Mouse (Mus musculus): ENCODE data around the gene Calml3. TPM values are rescaled to one million over a fixed set of nuclear protein-coding genes. Genes with fewer than 3 reads are reported as not detected.

The Calml3 gene
- polyA plus RNA-seq, 1 experiment from 2014 or later = 0.96 TPM

DNA sequence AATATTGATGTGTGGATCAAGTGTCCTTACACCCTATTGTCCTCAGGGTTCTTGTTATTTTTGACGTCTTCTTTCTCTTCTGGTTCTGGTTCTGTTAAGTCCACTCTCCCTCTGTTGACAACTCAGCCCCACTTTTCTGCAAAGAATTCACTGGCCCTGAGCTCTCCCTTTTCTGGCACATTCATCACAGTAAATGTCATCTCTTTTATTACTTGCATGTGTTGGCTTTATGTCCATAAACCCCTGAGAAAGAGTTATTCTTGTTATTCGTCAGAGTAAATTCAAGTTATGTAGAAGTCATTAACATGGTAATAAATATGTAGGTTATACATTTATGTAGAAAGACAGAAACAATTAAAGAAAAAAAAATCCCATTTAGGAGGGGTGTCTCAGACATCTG is 14.6 kb downstream of the Calml3 start:
- H3K27me3 ChIP-seq (ENCODE audit: control insufficient read depth, insufficient read depth, low read length) = no peaks in the 10 kb centered on the region
- DNase-seq (ENCODE audit: low spot score) = no peak

DNA sequence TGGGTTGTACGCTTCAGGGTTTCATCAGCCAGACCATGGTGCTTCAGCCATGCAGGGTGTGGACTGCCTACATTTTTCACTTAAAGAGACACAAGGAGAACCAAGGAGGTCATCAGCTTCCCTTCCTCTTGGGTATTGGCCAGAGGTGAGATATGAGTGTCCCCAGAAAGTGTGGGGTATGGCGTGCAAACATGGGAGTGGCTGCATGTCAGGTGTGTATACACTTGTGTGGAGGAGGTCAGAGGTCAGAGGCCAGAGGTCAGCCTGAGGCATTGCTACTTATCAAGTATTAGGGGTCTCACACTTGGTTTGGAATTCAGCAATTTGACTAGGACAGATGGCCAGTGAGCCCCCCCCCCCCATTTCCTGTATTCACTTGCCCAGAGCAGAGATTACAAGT is 15.5 kb downstream of the Calml3 start:
- DNase-seq (ENCODE audit: low spot score) (no peak), ATAC-seq (ENCODE audit: insufficient number of reproducible peaks, low FRiP score, low TSS enrichment, low read depth) (no peak)
- Histone ChIP-seq H3K27me3 (ENCODE audit: control insufficient read depth, insufficient read depth, low read length) (no peaks in the 10 kb centered on the region), H3K4me1 (ENCODE audit: control insufficient read depth, insufficient read depth, low read length) (no peaks in the 10 kb centered on the region), H3K4me2 (ENCODE audit: low read depth, severe bottlenecking) (no peak overlapping the region), H3K9me3 (ENCODE audit: control insufficient read depth, low read length) (no peaks in the 10 kb centered on the region), H3K36me3 (ENCODE audit: control insufficient read depth, insufficient read depth, low read length) (no peaks in the 10 kb centered on the region), H3K4me3 (ENCODE audit: low read depth, low read length) (no peak overlapping the region), H3K9ac (ENCODE audit: low read length) (no peak overlapping the region), H3K27ac (replicated peaks; ENCODE audit: low read depth, low read length) (no peak overlapping the region)
- WGBS = 83% methylated on average over 2 of the region's 2 CpGs

More for the DNA sequence above, 14.6 kb downstream of the Calml3 start:
- Histone ChIP-seq H3K9me3 (ENCODE audit: control insufficient read depth, low read length) (no peaks in the 10 kb centered on the region), H3K4me1 (ENCODE audit: control insufficient read depth, insufficient read depth, low read length) (no peaks in the 10 kb centered on the region), H3K4me3 (ENCODE audit: low read depth, low read length) (no peak overlapping the region), H3K36me3 (ENCODE audit: control insufficient read depth, insufficient read depth, low read length) (no peaks in the 10 kb centered on the region), H3K4me2 (ENCODE audit: low read depth, severe bottlenecking) (no peak overlapping the region), H3K9ac (ENCODE audit: low read length) (no peak overlapping the region), H3K27ac (replicated peaks; ENCODE audit: low read depth, low read length) (no peak overlapping the region)
- WGBS = 46% methylated on average over 2 of the region's 2 CpGs
- ATAC-seq (ENCODE audit: insufficient number of reproducible peaks, low FRiP score, low TSS enrichment, low read depth) = no peak

DNA sequence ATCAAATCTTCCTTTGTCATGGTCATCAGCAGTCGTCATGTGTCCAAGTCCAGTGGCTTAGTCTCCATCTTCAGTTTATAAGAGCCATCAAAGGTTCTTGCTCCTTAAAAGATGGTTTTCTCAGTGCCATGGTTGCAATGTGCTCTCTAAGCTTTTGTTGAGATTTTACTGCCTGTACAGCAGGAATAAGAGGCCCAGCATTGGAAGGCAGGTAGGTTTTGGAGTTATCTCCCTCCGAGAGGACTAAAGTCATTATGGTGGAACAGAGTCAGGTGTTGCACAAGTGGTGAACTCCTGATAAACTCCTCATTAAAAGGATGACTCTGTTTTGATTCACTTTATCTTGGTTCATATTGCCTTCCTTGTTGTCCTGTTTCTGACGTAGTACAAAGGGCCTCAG is 16.5 kb downstream of the Calml3 start:
- H3K4me2 ChIP-seq (ENCODE audit: low read depth, severe bottlenecking) = no peak overlapping the region
- 89% methylated on average over 3 of the region's 3 CpGs for WGBS
- no peaks in the 10 kb centered on the region for H3K36me3 ChIP-seq (ENCODE audit: control insufficient read depth, insufficient read depth, low read length)
- DNase-seq (ENCODE audit: low spot score) (no peak), ATAC-seq (ENCODE audit: insufficient number of reproducible peaks, low FRiP score, low TSS enrichment, low read depth) (no peak)
- no peak overlapping the region for H3K4me3 ChIP-seq (ENCODE audit: low read depth, low read length)
- no peak overlapping the region for H3K9ac ChIP-seq (ENCODE audit: low read length)
- no peak overlapping the region for H3K27ac ChIP-seq (replicated peaks; ENCODE audit: low read depth, low read length)
- H3K27me3 ChIP-seq (ENCODE audit: control insufficient read depth, insufficient read depth, low read length) = no peaks in the 10 kb centered on the region
- H3K4me1 ChIP-seq (ENCODE audit: control insufficient read depth, insufficient read depth, low read length) = no peaks in the 10 kb centered on the region
- no peaks in the 10 kb centered on the region for H3K9me3 ChIP-seq (ENCODE audit: control insufficient read depth, low read length)

DNA sequence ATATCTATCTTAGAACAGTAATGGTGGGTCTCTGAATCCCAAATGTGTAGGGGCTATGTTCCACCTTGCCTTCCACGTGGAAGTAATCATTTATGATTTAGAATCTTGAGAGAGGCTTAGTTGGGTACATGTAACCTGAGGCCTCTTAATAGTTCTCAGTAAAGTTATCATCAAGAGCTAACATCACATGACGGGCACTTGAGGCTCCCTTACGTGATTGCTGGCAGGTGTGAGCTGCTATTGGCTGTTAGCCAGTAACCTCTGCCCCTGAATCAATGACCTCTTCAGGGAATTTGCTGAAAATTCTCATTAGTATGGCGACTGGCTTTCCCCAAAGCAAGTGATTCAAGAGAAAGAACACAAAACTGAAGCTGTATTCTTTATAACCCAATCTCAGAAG is 17.0 kb downstream of the Calml3 start:
- Histone ChIP-seq H3K4me1 (ENCODE audit: control insufficient read depth, insufficient read depth, low read length) (no peaks in the 10 kb centered on the region), H3K9me3 (ENCODE audit: control insufficient read depth, low read length) (no peaks in the 10 kb centered on the region), H3K27me3 (ENCODE audit: control insufficient read depth, insufficient read depth, low read length) (no peaks in the 10 kb centered on the region), H3K4me3 (ENCODE audit: low read depth, low read length) (no peak overlapping the region), H3K36me3 (ENCODE audit: control insufficient read depth, insufficient read depth, low read length) (no peaks in the 10 kb centered on the region), H3K4me2 (ENCODE audit: low read depth, severe bottlenecking) (no peak overlapping the region), H3K9ac (ENCODE audit: low read length) (no peak overlapping the region), H3K27ac (replicated peaks; ENCODE audit: low read depth, low read length) (no peak overlapping the region)
- DNase-seq (ENCODE audit: low spot score) (no peak), ATAC-seq (ENCODE audit: insufficient number of reproducible peaks, low FRiP score, low TSS enrichment, low read depth) (no peak)
- 44% methylated on average over 4 of the region's 4 CpGs for WGBS

DNA sequence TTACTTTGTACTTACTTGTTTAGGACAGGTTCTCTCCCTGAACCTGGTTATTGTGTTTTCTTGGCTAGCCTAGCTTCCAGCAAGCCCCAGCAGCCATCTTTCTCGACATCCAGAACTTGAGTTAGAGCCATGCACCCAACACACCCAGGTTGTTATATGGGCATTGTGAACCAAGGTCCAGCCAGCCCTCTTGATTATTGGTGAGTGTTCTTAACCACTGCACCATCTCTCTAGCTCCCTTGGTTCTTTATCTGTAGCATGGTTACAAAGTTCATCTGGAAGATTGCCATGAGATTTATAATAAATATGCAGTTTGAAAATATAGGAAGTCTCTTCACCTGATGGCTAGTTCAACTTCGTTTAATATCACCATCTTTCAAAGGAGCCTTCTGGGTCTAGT is 20.5 kb downstream of the Calml3 start:
- Histone ChIP-seq H3K27me3 (ENCODE audit: control insufficient read depth, insufficient read depth, low read length) (no peaks in the 10 kb centered on the region), H3K27ac (replicated peaks; ENCODE audit: low read depth, low read length) (no peak overlapping the region), H3K9me3 (ENCODE audit: control insufficient read depth, low read length) (no peaks in the 10 kb centered on the region), H3K9ac (ENCODE audit: low read length) (no peak overlapping the region), H3K4me3 (ENCODE audit: low read depth, low read length) (no peak overlapping the region), H3K4me1 (ENCODE audit: control insufficient read depth, insufficient read depth, low read length) (no peaks in the 10 kb centered on the region), H3K36me3 (ENCODE audit: control insufficient read depth, insufficient read depth, low read length) (no peaks in the 10 kb centered on the region), H3K4me2 (ENCODE audit: low read depth, severe bottlenecking) (no peak overlapping the region)
- DNase-seq (ENCODE audit: low spot score) = no peak
- 76% methylated on average over 2 of the region's 2 CpGs for WGBS
- ATAC-seq (ENCODE audit: insufficient number of reproducible peaks, low FRiP score, low TSS enrichment, low read depth) = no peak

DNA sequence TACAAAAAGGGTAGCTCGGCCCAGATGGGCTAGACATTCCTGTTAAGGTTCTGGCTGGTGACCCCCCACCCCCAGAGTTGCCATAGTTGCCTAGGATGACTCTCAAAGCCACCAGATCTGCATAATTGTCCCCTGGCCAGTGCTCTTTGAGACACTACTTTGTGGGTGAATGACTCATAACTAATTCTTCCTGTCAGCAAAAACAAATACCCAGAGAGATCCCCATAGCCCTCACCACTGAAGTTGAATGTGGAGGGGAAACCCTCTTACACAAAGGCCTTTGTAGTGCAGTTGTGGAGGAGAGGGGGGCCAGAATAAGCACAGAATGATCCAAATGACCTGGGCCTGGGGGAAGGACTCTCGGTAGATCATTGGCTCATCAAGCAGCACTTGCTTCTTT is 21.6 kb downstream of the Calml3 start:
- Histone ChIP-seq H3K9ac (ENCODE audit: low read length) (no peak overlapping the region), H3K4me2 (ENCODE audit: low read depth, severe bottlenecking) (no peak overlapping the region), H3K36me3 (ENCODE audit: control insufficient read depth, insufficient read depth, low read length) (no peaks in the 10 kb centered on the region), H3K4me3 (ENCODE audit: low read depth, low read length) (no peak overlapping the region), H3K4me1 (ENCODE audit: control insufficient read depth, insufficient read depth, low read length) (no peaks in the 10 kb centered on the region), H3K27me3 (ENCODE audit: control insufficient read depth, insufficient read depth, low read length) (no peaks in the 10 kb centered on the region), H3K9me3 (ENCODE audit: control insufficient read depth, low read length) (no peaks in the 10 kb centered on the region), H3K27ac (replicated peaks; ENCODE audit: low read depth, low read length) (no peak overlapping the region)
- no peak for ATAC-seq (ENCODE audit: insufficient number of reproducible peaks, low FRiP score, low TSS enrichment, low read depth)
- 60% methylated on average over 2 of the region's 2 CpGs for WGBS
- DNase-seq (ENCODE audit: low spot score) = no peak

DNA sequence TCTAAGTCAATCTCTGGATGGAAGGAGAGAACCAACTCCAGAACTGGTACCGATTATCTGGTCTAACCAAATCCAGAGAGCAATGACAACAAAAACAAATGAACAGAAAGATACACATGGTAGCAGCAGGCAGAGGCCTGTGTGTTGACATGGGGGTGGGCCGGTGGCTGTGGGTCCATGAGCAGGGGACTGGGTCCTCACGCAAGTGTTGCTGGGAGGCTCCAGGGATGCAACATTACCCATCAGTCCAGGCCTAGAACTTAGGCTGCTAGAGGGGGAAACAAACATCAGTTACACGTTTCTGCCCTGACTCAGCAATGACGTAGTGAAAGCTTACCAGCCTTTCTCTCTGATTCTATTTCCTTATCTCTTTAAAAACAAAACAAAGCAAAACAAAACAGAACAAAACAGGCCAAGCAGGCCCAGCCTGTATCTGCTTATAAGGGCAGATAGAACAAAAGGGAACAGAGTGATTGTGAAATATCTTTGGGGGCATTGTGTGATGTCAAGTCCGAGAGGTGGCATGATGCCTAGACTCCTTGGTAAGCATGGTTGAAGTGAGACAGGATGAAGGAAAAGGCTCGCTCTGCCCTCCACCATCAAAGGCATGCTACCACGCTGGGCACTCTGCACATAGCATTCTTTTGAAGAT is 24.4 kb downstream of the Calml3 start:
- H3K27me3 ChIP-seq (ENCODE audit: control insufficient read depth, insufficient read depth, low read length) = no peaks in the 10 kb centered on the region
- H3K4me1 ChIP-seq (ENCODE audit: control insufficient read depth, insufficient read depth, low read length) = no peaks in the 10 kb centered on the region
- no peak overlapping the region for H3K4me3 ChIP-seq (ENCODE audit: low read depth, low read length)
- no peak overlapping the region for H3K4me2 ChIP-seq (ENCODE audit: low read depth, severe bottlenecking)
- no peak overlapping the region for H3K9ac ChIP-seq (ENCODE audit: low read length)
- ATAC-seq (ENCODE audit: insufficient number of reproducible peaks, low FRiP score, low TSS enrichment, low read depth) = no peak
- no peaks in the 10 kb centered on the region for H3K36me3 ChIP-seq (ENCODE audit: control insufficient read depth, insufficient read depth, low read length)
- H3K9me3 ChIP-seq (ENCODE audit: control insufficient read depth, low read length) = no peaks in the 10 kb centered on the region
- no peak for DNase-seq (ENCODE audit: low spot score)
- WGBS = 85% methylated on average over 8 of the region's 8 CpGs
- no peak overlapping the region for H3K27ac ChIP-seq (replicated peaks; ENCODE audit: low read depth, low read length)

DNA sequence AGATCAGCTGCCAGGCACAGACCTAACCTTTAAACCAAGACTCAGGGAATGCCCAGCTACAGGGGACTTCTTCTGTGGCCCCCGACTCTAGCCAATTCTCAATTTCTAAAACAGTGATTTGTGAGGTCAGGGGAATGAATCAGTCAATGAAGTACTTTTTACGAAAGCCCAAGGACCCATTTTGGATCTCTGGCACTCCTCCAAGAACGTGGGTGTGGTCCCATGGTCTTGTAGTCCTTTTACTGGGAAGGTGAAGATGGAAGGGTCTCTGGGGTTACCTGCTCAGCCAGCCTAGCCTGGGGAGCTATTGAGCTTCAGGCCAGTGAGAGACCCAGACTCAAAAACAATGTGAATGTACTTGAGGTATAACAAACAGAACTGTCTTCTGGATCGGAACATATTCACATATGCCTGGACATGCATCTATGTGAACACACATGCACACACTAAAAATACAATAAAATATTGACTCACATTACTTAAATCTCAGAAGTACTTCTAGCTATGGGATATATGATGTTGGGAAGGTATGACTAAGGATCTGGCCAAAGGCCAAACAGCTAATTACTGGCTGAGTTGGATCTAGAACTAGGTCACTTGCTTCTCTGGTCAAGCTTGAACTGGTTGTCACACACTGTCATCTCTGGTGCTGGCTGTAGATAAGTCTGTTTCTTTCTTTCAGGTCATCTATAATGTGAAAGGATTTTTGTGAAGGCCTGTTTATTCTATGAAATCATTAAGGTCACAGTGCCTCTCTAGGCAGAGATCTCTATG is 25.3 kb downstream of the Calml3 start:
- 82% methylated on average over 4 of the region's 4 CpGs for WGBS
- Histone ChIP-seq H3K4me1 (ENCODE audit: control insufficient read depth, insufficient read depth, low read length) (no peaks in the 10 kb centered on the region), H3K9ac (ENCODE audit: low read length) (no peak overlapping the region), H3K27ac (replicated peaks; ENCODE audit: low read depth, low read length) (no peak overlapping the region), H3K4me2 (ENCODE audit: low read depth, severe bottlenecking) (no peak overlapping the region), H3K36me3 (ENCODE audit: control insufficient read depth, insufficient read depth, low read length) (no peaks in the 10 kb centered on the region), H3K27me3 (ENCODE audit: control insufficient read depth, insufficient read depth, low read length) (no peaks in the 10 kb centered on the region), H3K4me3 (ENCODE audit: low read depth, low read length) (no peak overlapping the region), H3K9me3 (ENCODE audit: control insufficient read depth, low read length) (no peaks in the 10 kb centered on the region)
- DNase-seq (ENCODE audit: low spot score) (no peak), ATAC-seq (ENCODE audit: insufficient number of reproducible peaks, low FRiP score, low TSS enrichment, low read depth) (no peak)
